Mouse (Mus musculus): ENCODE measurements around the gene Wfdc5. TPM values are rescaled to one million over a fixed set of nuclear protein-coding genes. Genes with fewer than 3 reads are reported as not detected.
A peak's percentile ranks its signal among the peaks of the same experiment; 100 is the strongest.
"Not testable (repeated sequence)": the region's sequence is repeated elsewhere in the genome, so short reads cannot be mapped to it uniquely, and the experiment has no call there.

Gene Wfdc5
- total RNA-seq (2021) = not detected
- long read RNA-seq, experiment 1 = 0 reads
- long read RNA-seq, experiment 2 = 0 reads

GRCm38 (mm10) chr2:164182692-164183255, at the start of gene Wfdc5:
TSS of gene Wfdc5 (minus strand) at chr2:164182742.
- no peak for DNase-seq (ENCODE audit: low spot score in 2 of 2)

GRCm38 (mm10) chr2:164228361-164229070, 46.0 kb upstream of the Wfdc5 start:
- no peak for DNase-seq (ENCODE audit: low spot score in 2 of 2)

GRCm38 (mm10) chr2:164221522-164221921, 39.0 kb upstream of the Wfdc5 start, which contains the start of gene Wfdc15b:
TSS of gene Wfdc15b (minus strand) at chr2:164221660.
- no peak for DNase-seq (ENCODE audit: low spot score in 2 of 2)

- no peak for DNase-seq (ENCODE audit: low spot score in 2 of 2)
These were observed 36.8 kb upstream of the Wfdc5 start for GRCm38 (mm10) chr2:164219295-164219694.

GRCm38 (mm10) chr2:164212711-164213110, 30.2 kb upstream of the Wfdc5 start:
- no peak for DNase-seq (ENCODE audit: low spot score in 2 of 2)

GRCm38 (mm10) chr2:164210892-164211291, 28.4 kb upstream of the Wfdc5 start:
- DNase-seq (ENCODE audit: low spot score in 2 of 2) = no peak

GRCm38 (mm10) chr2:164206676-164207075, 24.1 kb upstream of the Wfdc5 start:
- no peak for DNase-seq (ENCODE audit: low spot score in 2 of 2)

GRCm38 (mm10) chr2:164206011-164206410, 23.5 kb upstream of the Wfdc5 start:
- DNase-seq (ENCODE audit: low spot score in 2 of 2) = not testable (repeated sequence)

- no peak for DNase-seq (ENCODE audit: low spot score in 2 of 2)
These were observed 17.2 kb upstream of the Wfdc5 start, which contains the start of gene Wfdc15a for GRCm38 (mm10) chr2:164199626-164200327. TSS of gene Wfdc15a (minus strand) at chr2:164200130.

- DNase-seq (ENCODE audit: low spot score in 2 of 2) = no peak
These were observed 14.1 kb upstream of the Wfdc5 start for GRCm38 (mm10) chr2:164196700-164196990.

- DNase-seq (ENCODE audit: low spot score in 2 of 2) = no peak
These were observed 13.6 kb upstream of the Wfdc5 start for GRCm38 (mm10) chr2:164195971-164196699.

GRCm38 (mm10) chr2:164194959-164195630, 12.6 kb upstream of the Wfdc5 start:
- no peak for DNase-seq (ENCODE audit: low spot score in 2 of 2)

- no peak for DNase-seq (ENCODE audit: low spot score in 2 of 2)
These were observed 9.7 kb upstream of the Wfdc5 start for GRCm38 (mm10) chr2:164192279-164192678.

GRCm38 (mm10) chr2:164190576-164190975, 8.0 kb upstream of the Wfdc5 start, which contains the start of gene Wfdc12:
TSS of gene Wfdc12 (minus strand) at chr2:164190608.
- DNase-seq (ENCODE audit: low spot score in 2 of 2) = peak in 1 of 2 experiments; percentile 2

GRCm38 (mm10) chr2:164188722-164189121, 6.2 kb upstream of the Wfdc5 start:
- peak in 1 of 2 experiments; percentile 2 for DNase-seq (ENCODE audit: low spot score in 2 of 2)

GRCm38 (mm10) chr2:164184145-164184719, 1.7 kb upstream of the Wfdc5 start:
- DNase-seq (ENCODE audit: low spot score in 2 of 2) = no peak

GRCm38 (mm10) chr2:164183340-164183739, 798 bp upstream of the Wfdc5 start:
- no peak for DNase-seq (ENCODE audit: low spot score in 2 of 2)

- no peak for DNase-seq (ENCODE audit: low spot score in 2 of 2)
These were observed 1.8 kb downstream of the Wfdc5 start for GRCm38 (mm10) chr2:164180770-164181169.

- no peak for DNase-seq (ENCODE audit: low spot score in 2 of 2)
These were observed 2.4 kb downstream of the Wfdc5 start for GRCm38 (mm10) chr2:164180124-164180523.

- no peak for DNase-seq (ENCODE audit: low spot score in 2 of 2)
These were observed 4.7 kb downstream of the Wfdc5 start for GRCm38 (mm10) chr2:164177831-164178230.

Data from adrenal gland, postnatal 4 days (tissue).